Mouse (Mus musculus): ENCODE measurements around the gene Rnf5. TPM values are rescaled to one million over a fixed set of nuclear protein-coding genes. Genes with fewer than 3 reads are reported as not detected.

Rnf5 gene
- polyA plus RNA-seq (2012; rRNA removed), result 189 and 227 TPM in 2 replicates

- no peak for TF ChIP-seq CTCF (IDR thresholded peaks at IDR 0.05; ENCODE audit: borderline replicate concordance, extremely low read depth, insufficient read depth, insufficient read length)
- TF ChIP-seq POLR2A (IDR thresholded peaks at IDR 0.05; ENCODE audit: borderline replicate concordance, extremely low read depth, insufficient read depth, insufficient read length, poor library complexity, severe bottlenecking), result peak; percentile 15; the same call in 1 of the 2 replicates
- DNase-seq (ENCODE audit: low read depth), result peak; percentile 100
These were observed at the start of gene Rnf5 for GRCm38 (mm10) chr17:34603375-34604060. Rnf5 (minus strand) TSS chr17:34603690.

- DNase-seq (ENCODE audit: low read depth), result no peak
These were observed 49.5 kb upstream of the Rnf5 start for GRCm38 (mm10) chr17:34652985-34653384.

GRCm38 (mm10) chr17:34652546-34652945 lies 49.1 kb upstream of the Rnf5 start:
- DNase-seq (ENCODE audit: low read depth), result no peak
- TF ChIP-seq CTCF (IDR thresholded peaks at IDR 0.05; ENCODE audit: borderline replicate concordance, extremely low read depth, insufficient read depth, insufficient read length) (no peak), POLR2A (IDR thresholded peaks at IDR 0.05; ENCODE audit: borderline replicate concordance, extremely low read depth, insufficient read depth, insufficient read length, poor library complexity, severe bottlenecking) (no peak)

More at GRCm38 (mm10) chr17:34652985-34653384, 49.5 kb upstream of the Rnf5 start:
- TF ChIP-seq CTCF (IDR thresholded peaks at IDR 0.05; ENCODE audit: borderline replicate concordance, extremely low read depth, insufficient read depth, insufficient read length) (no peak), POLR2A (IDR thresholded peaks at IDR 0.05; ENCODE audit: borderline replicate concordance, extremely low read depth, insufficient read depth, insufficient read length, poor library complexity, severe bottlenecking) (no peak)

- TF ChIP-seq POLR2A (IDR thresholded peaks at IDR 0.05; ENCODE audit: borderline replicate concordance, extremely low read depth, insufficient read depth, insufficient read length, poor library complexity, severe bottlenecking) (no peak), CTCF (IDR thresholded peaks at IDR 0.05; ENCODE audit: borderline replicate concordance, extremely low read depth, insufficient read depth, insufficient read length) (peak; percentile 53)
- DNase-seq (ENCODE audit: low read depth), result no peak
These were observed 48.2 kb upstream of the Rnf5 start for GRCm38 (mm10) chr17:34651507-34652221.

GRCm38 (mm10) chr17:34650781-34651180 lies 47.3 kb upstream of the Rnf5 start:
- DNase-seq (ENCODE audit: low read depth), result no peak
- TF ChIP-seq CTCF (IDR thresholded peaks at IDR 0.05; ENCODE audit: borderline replicate concordance, extremely low read depth, insufficient read depth, insufficient read length) (no peak), POLR2A (IDR thresholded peaks at IDR 0.05; ENCODE audit: borderline replicate concordance, extremely low read depth, insufficient read depth, insufficient read length, poor library complexity, severe bottlenecking) (no peak)

GRCm38 (mm10) chr17:34649106-34649864 lies 45.8 kb upstream of the Rnf5 start:
- TF ChIP-seq POLR2A (IDR thresholded peaks at IDR 0.05; ENCODE audit: borderline replicate concordance, extremely low read depth, insufficient read depth, insufficient read length, poor library complexity, severe bottlenecking) (no peak), CTCF (IDR thresholded peaks at IDR 0.05; ENCODE audit: borderline replicate concordance, extremely low read depth, insufficient read depth, insufficient read length) (no peak)
- DNase-seq (ENCODE audit: low read depth), result no peak

- no peak for DNase-seq (ENCODE audit: low read depth)
- TF ChIP-seq CTCF (IDR thresholded peaks at IDR 0.05; ENCODE audit: borderline replicate concordance, extremely low read depth, insufficient read depth, insufficient read length) (no peak), POLR2A (IDR thresholded peaks at IDR 0.05; ENCODE audit: borderline replicate concordance, extremely low read depth, insufficient read depth, insufficient read length, poor library complexity, severe bottlenecking) (no peak)
These were observed 44.8 kb upstream of the Rnf5 start for GRCm38 (mm10) chr17:34648141-34648890.

GRCm38 (mm10) chr17:34646906-34647787 lies 43.7 kb upstream of the Rnf5 start, which contains the start of gene Atf6b:
Atf6b (plus strand) TSS chr17:34647146.
- DNase-seq (ENCODE audit: low read depth), result peak; percentile 99
- TF ChIP-seq POLR2A (IDR thresholded peaks at IDR 0.05; ENCODE audit: borderline replicate concordance, extremely low read depth, insufficient read depth, insufficient read length, poor library complexity, severe bottlenecking), result peak; percentile 91
- no peak for TF ChIP-seq CTCF (IDR thresholded peaks at IDR 0.05; ENCODE audit: borderline replicate concordance, extremely low read depth, insufficient read depth, insufficient read length)

GRCm38 (mm10) chr17:34645831-34646511 lies 42.5 kb upstream of the Rnf5 start:
- DNase-seq (ENCODE audit: low read depth), result no peak
- TF ChIP-seq POLR2A (IDR thresholded peaks at IDR 0.05; ENCODE audit: borderline replicate concordance, extremely low read depth, insufficient read depth, insufficient read length, poor library complexity, severe bottlenecking), result no peak
- no peak for TF ChIP-seq CTCF (IDR thresholded peaks at IDR 0.05; ENCODE audit: borderline replicate concordance, extremely low read depth, insufficient read depth, insufficient read length)

All from brain, embryonic 14.5 days (tissue).